Mouse (Mus musculus): ENCODE data around the gene Gk5. TPM values are rescaled to one million over a fixed set of nuclear protein-coding genes. Genes with fewer than 3 reads are reported as not detected.

Gk5 gene
- polyA plus RNA-seq, 1 experiment from 2014 or later, result 3.8 TPM

- H3K9me3 ChIP-seq, result no peaks in the 10 kb centered on the region
- WGBS, result under 1% methylated on average over 64 of the region's 81 CpGs
- no peaks in the 10 kb centered on the region for H3K27me3 ChIP-seq (replicated peaks)
- H3K4me1 ChIP-seq, result peaks cover 21% of the 10 kb centered on the region
- H3K36me3 ChIP-seq, result no peaks in the 10 kb centered on the region
- peak within 1 kb of the TSS; percentile 91 for H3K9ac ChIP-seq
- H3K27ac ChIP-seq (replicated peaks), result peak within 1 kb of the TSS; percentile 90
- peak; percentile 94 for ATAC-seq (ENCODE audit: extremely low read depth, insufficient number of reproducible peaks, low FRiP score, low TSS enrichment)
- H3K4me3 ChIP-seq, result peak within 1 kb of the TSS; percentile 92
- H3K4me2 ChIP-seq, result peak within 1 kb of the TSS; percentile 95
Measured at GRCm38 (mm10) chr9:96195885-96196622, 76.9 kb downstream of the Gk5 start, which contains the start of gene Tfdp2. TSS of gene Tfdp2 (plus strand) at chr9:96196275.

- Histone ChIP-seq H3K27me3 (replicated peaks) (no peaks in the 10 kb centered on the region), H3K4me1 (peaks cover 21% of the 10 kb centered on the region), H3K27ac (replicated peaks) (peak overlapping the region; percentile 90), H3K4me2 (peak overlapping the region; percentile 95), H3K36me3 (no peaks in the 10 kb centered on the region), H3K9ac (peak overlapping the region; percentile 91), H3K9me3 (no peaks in the 10 kb centered on the region), H3K4me3 (peak overlapping the region; percentile 92)
- under 1% methylated on average over 20 of the region's 20 CpGs for WGBS
- no peak for ATAC-seq (ENCODE audit: extremely low read depth, insufficient number of reproducible peaks, low FRiP score, low TSS enrichment)
Measured at GRCm38 (mm10) chr9:96196636-96197181, 77.5 kb downstream of the Gk5 start.

- Histone ChIP-seq H3K4me1 (peaks cover 21% of the 10 kb centered on the region), H3K36me3 (peaks cover 6% of the 10 kb centered on the region), H3K27ac (replicated peaks) (no peak overlapping the region), H3K9ac (no peak overlapping the region), H3K27me3 (replicated peaks) (no peaks in the 10 kb centered on the region), H3K4me3 (peak overlapping the region; percentile 92), H3K9me3 (no peaks in the 10 kb centered on the region), H3K4me2 (peak overlapping the region; percentile 95)
- 58% methylated on average over 9 of the region's 9 CpGs for WGBS
- no peak for ATAC-seq (ENCODE audit: extremely low read depth, insufficient number of reproducible peaks, low FRiP score, low TSS enrichment)
Measured at GRCm38 (mm10) chr9:96197806-96198205, 78.6 kb downstream of the Gk5 start.

- Histone ChIP-seq H3K4me1 (no peaks in the 10 kb centered on the region), H3K4me2 (no peak overlapping the region), H3K36me3 (peaks cover 43% of the 10 kb centered on the region), H3K9ac (no peak overlapping the region), H3K9me3 (no peaks in the 10 kb centered on the region), H3K27me3 (replicated peaks) (no peaks in the 10 kb centered on the region), H3K4me3 (no peak overlapping the region), H3K27ac (replicated peaks) (no peak overlapping the region)
- ATAC-seq (ENCODE audit: extremely low read depth, insufficient number of reproducible peaks, low FRiP score, low TSS enrichment), result no peak
- 91% methylated on average over 3 of the region's 3 CpGs for WGBS
Measured at GRCm38 (mm10) chr9:96203663-96204062, 84.5 kb downstream of the Gk5 start.

GRCm38 (mm10) chr9:96207428-96207827 lies 88.3 kb downstream of the Gk5 start:
- no peak for ATAC-seq (ENCODE audit: extremely low read depth, insufficient number of reproducible peaks, low FRiP score, low TSS enrichment)
- WGBS, result 80% methylated on average over 3 of the region's 3 CpGs
- Histone ChIP-seq H3K27ac (replicated peaks) (no peak overlapping the region), H3K36me3 (peaks cover 41% of the 10 kb centered on the region), H3K4me1 (no peaks in the 10 kb centered on the region), H3K4me2 (no peak overlapping the region), H3K9me3 (no peaks in the 10 kb centered on the region), H3K27me3 (replicated peaks) (no peaks in the 10 kb centered on the region), H3K4me3 (no peak overlapping the region), H3K9ac (no peak overlapping the region)

GRCm38 (mm10) chr9:96213036-96213645 lies 94.0 kb downstream of the Gk5 start:
- no peak for ATAC-seq (ENCODE audit: extremely low read depth, insufficient number of reproducible peaks, low FRiP score, low TSS enrichment)
- H3K4me2 ChIP-seq, result no peak overlapping the region
- no peaks in the 10 kb centered on the region for H3K9me3 ChIP-seq
- no peak overlapping the region for H3K4me3 ChIP-seq
- no peak overlapping the region for H3K9ac ChIP-seq
- H3K36me3 ChIP-seq, result peaks cover 18% of the 10 kb centered on the region
- no peaks in the 10 kb centered on the region for H3K4me1 ChIP-seq
- H3K27me3 ChIP-seq (replicated peaks), result no peaks in the 10 kb centered on the region
- 77% methylated on average over 3 of the region's 3 CpGs for WGBS
- no peak overlapping the region for H3K27ac ChIP-seq (replicated peaks)

GRCm38 (mm10) chr9:96214171-96214570 lies 95.0 kb downstream of the Gk5 start:
- Histone ChIP-seq H3K9ac (no peak overlapping the region), H3K27me3 (replicated peaks) (no peaks in the 10 kb centered on the region), H3K4me1 (no peaks in the 10 kb centered on the region), H3K9me3 (no peaks in the 10 kb centered on the region), H3K4me3 (no peak overlapping the region), H3K36me3 (peaks cover 14% of the 10 kb centered on the region), H3K4me2 (no peak overlapping the region), H3K27ac (replicated peaks) (no peak overlapping the region)
- ATAC-seq (ENCODE audit: extremely low read depth, insufficient number of reproducible peaks, low FRiP score, low TSS enrichment), result no peak
- 82% methylated on average over 2 of the region's 2 CpGs for WGBS

GRCm38 (mm10) chr9:96217299-96217698 lies 98.1 kb downstream of the Gk5 start:
- H3K4me2 ChIP-seq, result no peak overlapping the region
- peaks cover 14% of the 10 kb centered on the region for H3K36me3 ChIP-seq
- no peak overlapping the region for H3K27ac ChIP-seq (replicated peaks)
- no peaks in the 10 kb centered on the region for H3K9me3 ChIP-seq
- no peak overlapping the region for H3K4me3 ChIP-seq
- H3K27me3 ChIP-seq (replicated peaks), result no peaks in the 10 kb centered on the region
- WGBS, result 87% methylated on average over 1 of the region's 1 CpGs
- no peaks in the 10 kb centered on the region for H3K4me1 ChIP-seq
- no peak overlapping the region for H3K9ac ChIP-seq
- no peak for ATAC-seq (ENCODE audit: extremely low read depth, insufficient number of reproducible peaks, low FRiP score, low TSS enrichment)

- H3K36me3 ChIP-seq, result peaks cover 14% of the 10 kb centered on the region
- H3K4me3 ChIP-seq, result no peak overlapping the region
- no peak overlapping the region for H3K4me2 ChIP-seq
- no peak for ATAC-seq (ENCODE audit: extremely low read depth, insufficient number of reproducible peaks, low FRiP score, low TSS enrichment)
- no peak overlapping the region for H3K27ac ChIP-seq (replicated peaks)
- no peak overlapping the region for H3K9ac ChIP-seq
- no peaks in the 10 kb centered on the region for H3K9me3 ChIP-seq
- H3K27me3 ChIP-seq (replicated peaks), result no peaks in the 10 kb centered on the region
- H3K4me1 ChIP-seq, result no peaks in the 10 kb centered on the region
Measured at GRCm38 (mm10) chr9:96217799-96218198, 98.6 kb downstream of the Gk5 start.

GRCm38 (mm10) chr9:96219114-96219669 lies 100.0 kb downstream of the Gk5 start:
- no peak overlapping the region for H3K4me2 ChIP-seq
- H3K27ac ChIP-seq (replicated peaks), result no peak overlapping the region
- peaks cover 10% of the 10 kb centered on the region for H3K4me1 ChIP-seq
- H3K9ac ChIP-seq, result no peak overlapping the region
- no peak for ATAC-seq (ENCODE audit: extremely low read depth, insufficient number of reproducible peaks, low FRiP score, low TSS enrichment)
- peaks cover 11% of the 10 kb centered on the region for H3K36me3 ChIP-seq
- WGBS, result 64% methylated on average over 2 of the region's 2 CpGs
- H3K9me3 ChIP-seq, result no peaks in the 10 kb centered on the region
- H3K27me3 ChIP-seq (replicated peaks), result no peaks in the 10 kb centered on the region
- H3K4me3 ChIP-seq, result no peak overlapping the region

- Histone ChIP-seq H3K9ac (no peak overlapping the region), H3K4me2 (no peak overlapping the region), H3K9me3 (no peaks in the 10 kb centered on the region), H3K4me1 (peaks cover 10% of the 10 kb centered on the region), H3K36me3 (no peaks in the 10 kb centered on the region), H3K27me3 (replicated peaks) (no peaks in the 10 kb centered on the region), H3K27ac (replicated peaks) (no peak overlapping the region), H3K4me3 (no peak overlapping the region)
- ATAC-seq (ENCODE audit: extremely low read depth, insufficient number of reproducible peaks, low FRiP score, low TSS enrichment), result no peak
Measured at GRCm38 (mm10) chr9:96220419-96220818, 101.3 kb downstream of the Gk5 start.
